Mouse (Mus musculus) embryonic facial prominence, embryonic 10.5 days (tissue): ENCODE data around the gene Hoxa2. TPM values are rescaled to one million over a fixed set of nuclear protein-coding genes. Genes with fewer than 3 reads are reported as not detected.

Experiments
- DNase-seq: peaks from one replicate; pipeline ENCODE4 v3.0.0-alpha.2; 2017; ENCODE audit warnings: low spot score
- H3K27ac ChIP-seq: fragments of 300-500 bp; sonication (generic); replicated peaks from 2 replicates; pipeline ENCODE4 v1.5.1; 2016; ENCODE audit warnings: mild to moderate bottlenecking
- H3K27me3 ChIP-seq: fragments of 300-500 bp; sonication (generic); replicated peaks from 2 replicates; pipeline ENCODE4 v1.6.1; 2016; ENCODE audit warnings: low read depth, mild to moderate bottlenecking; ENCODE audit not compliant: poor library complexity, severe bottlenecking
- H3K36me3 ChIP-seq: fragments of 300-500 bp; sonication (generic); replicated peaks from 2 replicates; pipeline ENCODE4 v1.6.1; 2016; ENCODE audit warnings: mild to moderate bottlenecking, moderate library complexity
- H3K4me1 ChIP-seq: fragments of 300-500 bp; sonication (generic); 2 replicates; pipeline ENCODE4 v1.6.1; 2016
- H3K4me3 ChIP-seq: fragments of 300-500 bp; sonication (generic); 2 replicates; pipeline ENCODE4 v1.5.1; 2016; ENCODE audit warnings: mild to moderate bottlenecking, moderate library complexity
- H3K9me3 ChIP-seq: fragments of 300-500 bp; sonication (generic); 2 replicates; pipeline ENCODE4 v1.6.1; 2016; ENCODE audit warnings: mild to moderate bottlenecking
- WGBS: fragments of 180-500 bp; shearing (Covaris S2); methylation state at CpG from one replicate; pipeline ENCODE4 v1.1.7; 2016; 5-methylcytosine and 5-hydroxymethylcytosine counted together
- polyA plus RNA-seq: library from polyadenylated mRNA; unstranded; fragments of >200 nt; fragmentation: Nextera tagmentation; extraction: Ambion mirVana; gene quantifications from 2 replicates; pipeline ENCODE4 v1.2.1, GENCODE M21; 2016

Gene Hoxa2
- polyA plus RNA-seq, 1 experiment from 2014 or later, result 8.7 TPM

DNA sequence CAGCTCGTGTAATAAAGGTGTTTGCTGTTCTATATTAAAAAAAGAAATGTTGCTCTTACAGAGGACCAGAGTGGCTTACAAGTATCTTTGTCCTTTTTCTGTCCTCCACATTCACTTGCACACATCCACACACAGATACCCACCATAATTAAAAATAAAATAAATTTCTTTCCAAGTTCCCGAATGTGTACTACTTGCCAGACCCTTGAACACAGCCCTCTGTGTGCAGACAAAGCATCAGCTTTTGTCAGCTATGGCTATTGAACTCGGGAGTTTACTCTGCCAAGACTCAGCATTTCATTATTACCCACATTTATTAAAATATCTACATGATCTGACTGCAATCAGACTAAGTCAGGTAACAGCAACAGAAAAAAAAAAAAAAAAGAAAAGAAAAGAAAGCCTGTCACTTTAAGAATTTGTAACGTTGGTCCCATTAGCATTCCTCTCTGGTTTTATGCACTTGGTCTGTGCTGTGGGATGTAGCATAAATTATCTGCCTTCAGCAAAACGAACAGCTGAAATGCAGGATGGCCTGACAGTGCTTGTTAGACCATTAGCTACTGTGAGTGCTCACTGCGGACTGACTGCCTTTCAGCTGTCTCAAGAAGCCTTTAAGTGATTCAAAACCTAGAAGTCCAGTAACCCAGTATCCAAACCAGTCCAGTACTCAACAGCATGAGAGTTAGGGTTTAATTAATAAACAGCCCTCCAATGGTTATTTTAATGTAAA lies 45.6 kb downstream of the Hoxa2 start:
- Histone ChIP-seq H3K9me3 (no peaks in the 10 kb centered on the region), H3K4me3 (no peak overlapping the region), H3K27ac (no peak overlapping the region), H3K27me3 (peaks cover 32% of the 10 kb centered on the region), H3K4me1 (peaks cover 25% of the 10 kb centered on the region), H3K36me3 (no peaks in the 10 kb centered on the region)
- 46% methylated on average over 6 of the region's 6 CpGs for WGBS
- DNase-seq, result no peak

- peaks cover 28% of the 10 kb centered on the region for H3K4me1 ChIP-seq
- peaks cover 29% of the 10 kb centered on the region for H3K27me3 ChIP-seq
- H3K9me3 ChIP-seq, result no peaks in the 10 kb centered on the region
- no peak overlapping the region for H3K4me3 ChIP-seq
- 12% methylated on average over 5 of the region's 5 CpGs for WGBS
- H3K27ac ChIP-seq, result no peak overlapping the region
- peak; percentile 33 for DNase-seq
- H3K36me3 ChIP-seq, result no peaks in the 10 kb centered on the region
Measured at GRCm38 (mm10) chr6:52115899-52116298, 48.7 kb downstream of the Hoxa2 start.

Other genes with a start within 250 kb of the Hoxa2 start
- gene Skap2, start 152.3 kb downstream of the Hoxa2 start, polyA plus RNA-seq, result 8.0 and 11.4 TPM in 2 replicates
- gene Hoxa1, start 6.5 kb downstream of the Hoxa2 start, polyA plus RNA-seq, result 0.57 and 0.62 TPM in 2 replicates
- gene 5730596B20Rik, start 12.7 kb upstream of the Hoxa2 start, polyA plus RNA-seq, result 0.12 and 0.64 TPM in 2 replicates
- gene Hoxa4, start 26.9 kb upstream of the Hoxa2 start, polyA plus RNA-seq, result 0.09 TPM in 1 of 2 replicates, not detected in the other
- gene Hoxa5, start 39.8 kb upstream of the Hoxa2 start, polyA plus RNA-seq, result 0.23 TPM in 1 of 2 replicates, not detected in the other
- gene Hoxa6, start 43.9 kb upstream of the Hoxa2 start, polyA plus RNA-seq, result not detected in 2 replicates
- 0.66 and 2.2 TPM in 2 replicates for gene Hoxa3, start 48.5 kb upstream of the Hoxa2 start, polyA plus RNA-seq
- not detected in 2 replicates for gene Gm28308, start 48.5 kb upstream of the Hoxa2 start, polyA plus RNA-seq
- 0.15 TPM in 1 of 2 replicates, not detected in the other for gene Hoxa7, start 57.0 kb upstream of the Hoxa2 start, polyA plus RNA-seq
- not detected in 2 replicates for gene Hoxa9, start 66.3 kb upstream of the Hoxa2 start, polyA plus RNA-seq
- gene Hoxa10, start 76.0 kb upstream of the Hoxa2 start, polyA plus RNA-seq, result not detected in 2 replicates
- gene Hoxa11, start 81.0 kb upstream of the Hoxa2 start, polyA plus RNA-seq, result not detected in 2 replicates
- not detected in 2 replicates for gene Hoxa13, start 96.0 kb upstream of the Hoxa2 start, polyA plus RNA-seq
- 0.19 and 0.80 TPM in 2 replicates for gene Evx1, start 148.7 kb upstream of the Hoxa2 start, polyA plus RNA-seq